Mouse (Mus musculus) embryo, embryonic 10 days (tissue): ENCODE data around the gene Specc1l.

Experiments used
- DNase-seq: peaks from one replicate; pipeline ENCODE4 v3.0.0-alpha.2; 2015; ENCODE audit warnings: low spot score

Gene Specc1l

DNA sequence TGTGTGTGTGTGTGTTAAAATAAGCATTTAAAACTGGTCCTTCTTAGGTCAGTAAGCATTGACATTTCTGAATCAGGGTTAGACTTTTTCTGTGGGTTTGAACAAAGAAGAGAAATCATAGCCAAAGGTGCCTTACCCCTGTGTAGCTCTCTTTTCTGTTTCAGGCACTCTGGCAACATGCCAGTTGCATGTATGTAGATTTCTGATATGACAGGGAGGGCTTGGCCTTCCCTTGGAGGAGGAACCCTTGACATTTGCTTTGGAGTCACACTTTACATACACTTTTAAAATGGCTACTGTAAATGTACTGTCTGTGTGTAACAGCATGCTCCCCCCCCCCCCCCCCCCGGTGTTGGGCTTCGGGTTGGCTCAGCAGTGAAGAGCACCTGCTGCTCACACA lies 12.8 kb downstream of the Specc1l start:
- no peak for DNase-seq

DNA sequence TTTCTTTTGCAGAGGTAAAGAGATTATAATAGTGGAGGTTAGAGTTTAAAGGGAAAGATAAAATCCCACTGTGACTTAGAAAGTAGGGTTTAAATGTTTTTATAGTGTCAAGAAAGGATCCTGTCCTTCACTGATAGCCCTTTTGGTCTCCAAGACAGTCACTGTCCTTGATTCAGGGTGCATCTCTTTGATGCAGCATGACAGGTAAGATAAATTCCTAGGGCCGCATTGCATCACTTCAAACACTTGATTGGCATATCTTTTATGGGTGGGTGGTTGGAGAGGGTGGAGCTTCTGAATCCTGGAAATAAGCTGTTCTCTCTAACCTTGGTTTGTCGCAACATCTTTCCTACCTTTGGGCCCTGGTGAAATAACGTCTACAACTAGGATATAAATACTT lies 15.5 kb downstream of the Specc1l start:
- no peak for DNase-seq

DNA sequence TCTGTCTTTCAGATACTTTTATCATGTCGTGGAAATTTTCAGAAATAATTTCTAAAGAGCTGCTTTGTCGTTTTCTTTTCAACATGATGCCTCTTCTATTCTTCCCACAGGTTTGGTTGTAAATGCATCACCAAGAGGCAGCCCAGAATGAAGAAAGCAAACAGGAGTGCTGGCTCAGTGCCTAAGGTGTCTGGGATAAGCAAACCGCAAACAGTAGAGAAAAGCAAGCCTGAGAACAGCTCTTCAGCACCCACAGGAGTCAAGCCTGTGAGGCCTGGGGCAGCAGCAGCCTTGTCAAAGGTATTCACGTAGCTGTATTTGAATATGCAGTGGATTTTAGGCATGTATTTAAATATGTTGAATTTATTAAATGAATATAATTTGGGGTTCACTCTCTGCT lies 18.7 kb downstream of the Specc1l start:
- no peak for DNase-seq

GRCm38 (mm10) chr10:75231876-75232275 lies 20.0 kb downstream of the Specc1l start:
- DNase-seq = no peak

GRCm38 (mm10) chr10:75232612-75233155 lies 20.8 kb downstream of the Specc1l start:
- no peak for DNase-seq

DNA sequence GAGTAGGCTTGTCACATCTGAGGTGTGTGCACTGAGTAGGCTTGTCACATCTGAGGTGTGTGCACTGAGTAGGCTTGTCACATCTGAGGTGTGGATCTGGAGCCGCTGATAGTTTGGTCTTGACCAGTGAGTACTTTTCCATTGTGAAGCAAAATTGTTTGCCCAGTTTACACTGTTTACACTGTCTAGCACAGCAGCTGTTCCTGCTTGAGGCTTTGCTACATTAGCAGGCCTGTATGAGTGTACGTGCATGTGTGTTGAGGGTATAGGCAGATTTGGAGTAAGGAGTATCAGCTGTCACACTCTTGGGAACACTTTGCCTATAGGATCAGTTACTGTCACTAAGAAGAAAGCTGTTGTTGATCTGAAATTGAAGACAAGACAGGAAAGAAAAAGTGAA lies 21.6 kb downstream of the Specc1l start:
- DNase-seq = no peak

DNA sequence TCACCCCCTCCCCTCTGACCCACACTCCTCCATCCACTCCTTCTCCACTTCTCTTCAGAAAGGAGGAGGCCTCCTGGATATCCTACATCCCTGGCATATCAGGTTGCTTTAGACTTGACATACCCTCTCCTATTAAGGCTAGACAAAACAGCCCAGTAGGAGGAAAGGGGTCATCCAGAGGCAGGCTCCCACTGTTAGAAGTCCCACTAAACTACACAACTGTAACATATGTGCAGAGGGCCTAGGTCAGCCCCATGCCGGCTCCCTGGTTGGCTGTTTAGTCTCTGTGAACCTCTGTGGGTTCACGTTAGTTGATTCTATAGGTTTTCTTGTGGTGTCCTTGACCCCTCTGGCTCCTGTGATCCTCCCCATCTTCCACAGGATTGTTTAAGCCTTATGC lies 23.9 kb downstream of the Specc1l start:
- no peak for DNase-seq

DNA sequence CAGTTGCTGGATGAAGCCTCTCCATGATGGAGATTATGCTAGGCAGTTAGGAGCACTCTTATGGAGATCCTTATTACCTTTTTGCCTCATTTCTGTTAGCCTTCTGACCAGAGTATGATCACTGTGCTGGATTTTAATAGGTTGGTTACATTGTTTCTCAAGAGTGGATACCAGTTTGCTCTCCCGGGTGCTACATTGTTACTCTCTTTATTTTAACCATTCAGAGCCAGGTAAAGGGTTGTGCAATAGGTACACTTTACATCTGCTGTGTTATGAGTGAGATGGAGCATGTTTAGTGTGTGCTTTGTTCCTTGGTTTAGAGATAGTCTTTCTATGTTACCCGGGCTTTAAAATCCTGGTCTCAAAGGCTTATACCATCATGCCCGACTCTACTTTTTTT lies 24.3 kb downstream of the Specc1l start:
- DNase-seq = no peak

GRCm38 (mm10) chr10:75237166-75237565 lies 25.3 kb downstream of the Specc1l start:
- no peak for DNase-seq

GRCm38 (mm10) chr10:75240583-75241250 lies 28.8 kb downstream of the Specc1l start:
- DNase-seq = no peak

GRCm38 (mm10) chr10:75245806-75246205 lies 33.9 kb downstream of the Specc1l start:
- no peak for DNase-seq

DNA sequence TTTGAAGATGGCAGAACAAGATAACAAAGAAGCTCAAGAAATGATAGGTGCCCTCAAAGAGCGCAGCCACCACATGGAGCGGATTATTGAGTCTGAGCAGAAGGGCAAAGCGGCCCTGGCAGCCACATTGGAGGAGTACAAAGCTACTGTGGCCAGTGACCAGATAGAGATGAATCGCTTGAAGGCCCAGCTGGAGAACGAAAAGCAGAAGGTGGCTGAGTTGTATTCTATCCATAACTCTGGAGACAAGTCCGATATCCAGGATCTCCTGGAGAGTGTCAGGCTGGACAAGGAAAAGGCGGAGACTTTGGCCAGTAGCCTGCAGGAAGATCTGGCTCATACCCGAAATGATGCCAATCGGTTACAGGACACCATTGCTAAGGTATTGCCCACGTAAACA lies 34.5 kb downstream of the Specc1l start:
- DNase-seq = no peak

GRCm38 (mm10) chr10:75251011-75251410 lies 39.1 kb downstream of the Specc1l start:
- no peak for DNase-seq

DNA sequence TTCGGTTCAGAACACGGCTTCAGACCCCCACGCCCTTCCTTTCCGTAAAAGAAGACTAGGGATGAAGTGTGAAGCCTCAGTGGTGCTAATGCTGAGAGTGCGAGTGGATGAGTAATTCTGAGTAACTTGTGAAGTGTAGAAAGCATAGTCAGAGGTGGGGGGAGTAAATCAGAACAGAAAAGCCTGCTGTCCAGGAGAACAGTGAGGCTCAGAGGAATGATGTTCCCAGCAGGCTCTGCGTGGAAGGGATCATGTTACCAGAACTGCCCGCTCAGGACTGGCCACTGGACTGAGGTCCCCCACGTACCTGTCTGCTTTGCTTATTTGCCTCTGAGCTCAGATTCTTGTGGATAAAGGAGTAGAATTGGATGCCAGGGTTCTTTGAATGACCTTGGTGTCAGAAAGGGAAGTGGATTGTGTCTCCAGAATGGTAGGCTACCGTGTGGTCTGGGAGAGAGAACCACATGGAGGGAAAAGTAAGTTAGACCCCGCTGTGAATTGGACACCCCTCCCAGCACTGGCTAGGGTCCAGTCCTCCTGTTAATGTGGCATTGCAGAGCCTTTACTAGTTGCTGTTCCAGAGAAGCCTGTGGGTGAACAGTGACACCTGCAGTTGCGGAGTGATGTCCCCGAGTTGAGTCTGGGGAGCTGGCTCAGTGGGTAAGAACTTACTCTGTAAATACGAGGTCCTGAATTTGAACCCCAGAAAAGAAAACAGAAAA lies 40.6 kb downstream of the Specc1l start:
- DNase-seq = peak; percentile 24

GRCm38 (mm10) chr10:75255091-75255490 lies 43.2 kb downstream of the Specc1l start:
- peak; percentile 40 for DNase-seq

DNA sequence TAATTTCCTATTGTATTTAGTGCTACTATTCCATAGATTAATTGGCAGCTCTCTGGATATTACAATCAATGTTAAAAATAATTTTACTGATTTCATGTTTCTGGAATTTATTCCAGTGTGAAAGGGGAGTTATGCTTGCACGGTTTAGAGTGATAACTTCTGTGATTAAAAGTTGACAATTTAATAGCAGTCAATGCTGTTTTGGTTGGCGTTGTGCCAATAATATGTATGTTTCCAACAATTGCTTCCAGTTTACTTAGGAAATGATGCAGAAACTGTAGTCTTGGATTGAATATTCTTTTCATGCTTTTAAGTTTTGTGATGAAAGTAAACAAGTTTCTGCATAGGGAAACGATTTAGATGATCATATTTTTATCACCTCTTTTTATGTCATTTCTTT lies 45.5 kb downstream of the Specc1l start:
- no peak for DNase-seq

GRCm38 (mm10) chr10:75258241-75258640 lies 46.4 kb downstream of the Specc1l start:
- DNase-seq = no peak

DNA sequence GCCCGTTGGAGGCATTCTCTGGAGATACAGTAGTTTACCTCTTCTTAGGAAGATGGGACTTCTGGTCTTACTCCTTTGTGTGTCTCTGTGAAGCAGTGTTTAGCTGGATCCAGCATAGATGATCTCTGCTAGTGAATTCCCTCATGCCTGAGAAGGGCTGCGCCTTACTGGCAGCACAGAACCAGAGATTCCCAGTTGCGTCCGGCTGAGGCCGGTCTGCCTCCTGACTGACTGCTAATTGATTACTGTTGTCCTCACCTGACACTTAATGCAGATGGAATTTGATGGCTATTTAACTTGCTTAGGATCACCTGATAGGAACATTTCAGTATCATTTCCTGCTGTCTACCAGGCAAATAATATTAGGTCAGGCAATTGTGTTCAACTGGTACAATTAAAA lies 49.4 kb downstream of the Specc1l start:
- no peak for DNase-seq

DNA sequence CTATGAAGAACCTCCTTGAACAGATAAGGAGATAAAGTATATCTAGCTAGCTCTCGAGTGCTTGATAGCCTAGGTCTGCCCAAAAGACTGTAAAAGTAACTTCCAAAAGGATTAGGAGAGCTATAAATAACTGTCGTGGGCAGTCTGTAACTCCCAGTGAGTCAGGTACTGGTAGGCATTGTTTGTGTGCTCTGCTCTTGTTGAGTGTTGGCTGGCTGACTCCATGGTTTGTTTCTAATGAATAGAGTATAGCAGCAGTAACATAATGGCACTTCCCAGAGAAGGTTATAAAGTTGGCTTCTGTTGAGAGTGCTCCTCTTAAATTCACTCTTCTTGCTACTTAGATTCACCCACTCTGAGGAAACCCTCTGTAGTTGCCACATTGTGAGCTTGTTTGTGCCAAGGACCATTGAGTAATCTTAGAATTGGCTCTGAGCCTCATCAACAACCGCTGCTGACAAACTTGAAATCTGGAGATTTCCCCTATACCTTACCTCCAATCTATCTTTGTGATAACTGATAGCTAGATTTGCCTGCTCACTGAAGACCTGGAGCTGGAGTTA lies 53.2 kb downstream of the Specc1l start:
- DNase-seq = no peak

- no peak for DNase-seq
Observed at GRCm38 (mm10) chr10:75273020-75273419, 61.1 kb downstream of the Specc1l start.

DNA sequence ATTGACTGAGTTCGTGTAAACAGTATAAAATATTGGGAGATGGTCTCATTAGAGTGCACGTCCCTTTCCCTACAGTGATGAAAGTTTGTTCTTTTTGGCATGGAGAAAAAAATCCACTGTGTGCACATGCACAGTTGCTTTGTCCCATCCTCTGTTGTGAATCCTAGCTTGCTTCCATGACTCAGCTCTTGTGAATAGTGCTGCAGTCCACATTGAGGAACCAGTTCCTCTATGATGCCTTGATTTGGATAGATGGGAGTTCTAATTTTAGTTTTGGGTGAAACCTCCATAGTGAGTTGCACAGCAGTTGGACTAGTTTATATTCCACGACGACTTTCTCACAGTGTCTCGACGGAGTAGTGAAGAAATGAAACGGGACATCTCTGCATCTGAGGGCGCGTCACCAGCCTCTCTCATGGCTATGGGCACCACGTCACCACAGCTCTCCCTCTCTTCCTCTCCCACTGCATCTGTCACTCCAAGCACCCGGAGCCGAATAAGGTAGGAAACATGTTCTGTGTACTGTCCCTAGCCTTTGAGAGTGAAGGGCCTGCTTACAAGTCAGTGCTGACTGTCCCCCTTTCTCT lies 64.6 kb downstream of the Specc1l start:
- DNase-seq = no peak

GRCm38 (mm10) chr10:75277501-75277900 lies 65.6 kb downstream of the Specc1l start:
- DNase-seq = peak; percentile 33

GRCm38 (mm10) chr10:75282648-75283047 lies 70.8 kb downstream of the Specc1l start:
- no peak for DNase-seq
